Mouse (Mus musculus): ENCODE measurements around the gene Igfals.
A peak's percentile ranks its signal among the peaks of the same experiment; 100 is the strongest.

Gene Igfals

GRCm38 (mm10) chr17:24865776-24866175, at the start of gene Igfals:
Gene Igfals (plus strand): TSS chr17:24865997.
- DNase-seq (ENCODE audit: low read depth), result no peak

- no peak for DNase-seq (ENCODE audit: low read depth)
These were observed 48.3 kb upstream of the Igfals start for GRCm38 (mm10) chr17:24817503-24817902.

- DNase-seq (ENCODE audit: low read depth), result no peak
These were observed 47.6 kb upstream of the Igfals start for GRCm38 (mm10) chr17:24818172-24818571.

- no peak for DNase-seq (ENCODE audit: low read depth)
These were observed 46.3 kb upstream of the Igfals start for GRCm38 (mm10) chr17:24819469-24819868.

- DNase-seq (ENCODE audit: low read depth), result no peak
These were observed 44.2 kb upstream of the Igfals start for GRCm38 (mm10) chr17:24821351-24822280.

- no peak for DNase-seq (ENCODE audit: low read depth)
These were observed 26.0 kb upstream of the Igfals start, which contains the start of gene Hagh for GRCm38 (mm10) chr17:24839842-24840241. Gene Hagh (plus strand): TSS chr17:24840143.

GRCm38 (mm10) chr17:24840341-24840740, 25.5 kb upstream of the Igfals start:
- DNase-seq (ENCODE audit: low read depth), result no peak

GRCm38 (mm10) chr17:24841133-24841532, 24.7 kb upstream of the Igfals start:
- DNase-seq (ENCODE audit: low read depth), result no peak

- DNase-seq (ENCODE audit: low read depth), result no peak
These were observed 23.2 kb upstream of the Igfals start for GRCm38 (mm10) chr17:24842631-24843030.

GRCm38 (mm10) chr17:24844525-24844924, 21.3 kb upstream of the Igfals start:
- no peak for DNase-seq (ENCODE audit: low read depth)

GRCm38 (mm10) chr17:24847386-24847785, 18.4 kb upstream of the Igfals start:
- no peak for DNase-seq (ENCODE audit: low read depth)

GRCm38 (mm10) chr17:24848600-24849031, 17.2 kb upstream of the Igfals start:
- no peak for DNase-seq (ENCODE audit: low read depth)

- peak; percentile 65 for DNase-seq (ENCODE audit: low read depth)
These were observed 16.1 kb upstream of the Igfals start for GRCm38 (mm10) chr17:24849733-24850064.

- DNase-seq (ENCODE audit: low read depth), result peak; percentile 96
These were observed 15.6 kb upstream of the Igfals start, which contains the start of gene Fahd1 for GRCm38 (mm10) chr17:24850065-24850772. Gene Fahd1 (minus strand): TSS chr17:24850364.

- DNase-seq (ENCODE audit: low read depth), result no peak
These were observed 15.0 kb upstream of the Igfals start for GRCm38 (mm10) chr17:24850773-24851127.

- no peak for DNase-seq (ENCODE audit: low read depth)
These were observed 14.2 kb upstream of the Igfals start for GRCm38 (mm10) chr17:24851381-24852125.

GRCm38 (mm10) chr17:24855838-24856464, 9.8 kb upstream of the Igfals start:
- no peak for DNase-seq (ENCODE audit: low read depth)

GRCm38 (mm10) chr17:24856589-24856988, 9.2 kb upstream of the Igfals start:
- DNase-seq (ENCODE audit: low read depth), result no peak

GRCm38 (mm10) chr17:24857831-24858470, 7.8 kb upstream of the Igfals start:
- no peak for DNase-seq (ENCODE audit: low read depth)

GRCm38 (mm10) chr17:24858967-24859366, 6.8 kb upstream of the Igfals start:
- DNase-seq (ENCODE audit: low read depth), result no peak

GRCm38 (mm10) chr17:24860076-24860475, 5.7 kb upstream of the Igfals start:
- no peak for DNase-seq (ENCODE audit: low read depth)

Measured in c-Kit-positive CD71-negative TER-119-negative erythroid progenitor cells, embryonic 14.5 days (primary cell).